Mouse (Mus musculus) kidney, embryonic 16.5 days (tissue): ENCODE data around the gene Yes1. TPM values are rescaled to one million over a fixed set of nuclear protein-coding genes. Genes with fewer than 3 reads are reported as not detected.
"Not testable (repeated sequence)": the region's sequence is repeated elsewhere in the genome, so short reads cannot be mapped to it uniquely, and the experiment has no call there.

Experiments used
- ATAC-seq: fragments of 200-750 bp; cut with Nextera tagmentation; 2 replicates; pipeline ENCODE4 v1.8.0; 2017; ENCODE audit warnings: moderate TSS enrichment; ENCODE audit not compliant: low FRiP score, low TSS enrichment
- H3K27ac ChIP-seq: fragments of 300-500 bp; sonication (generic); 2 replicates; pipeline ENCODE4 v1.5.1; 2014; ENCODE audit warnings: low read length
- H3K27me3 ChIP-seq: fragments of 300-500 bp; sonication (generic); 2 replicates; pipeline ENCODE4 v1.6.1; 2014; ENCODE audit warnings: low read length, control low read depth, mixed read lengths; ENCODE audit not compliant: insufficient read depth
- H3K36me3 ChIP-seq: fragments of 300-500 bp; sonication (generic); 2 replicates; pipeline ENCODE4 v1.6.1; 2014; ENCODE audit warnings: low read length, control low read depth, mixed read lengths; ENCODE audit not compliant: insufficient read depth
- H3K4me1 ChIP-seq: fragments of 300-500 bp; sonication (generic); 2 replicates; pipeline ENCODE4 v1.6.1; 2014; ENCODE audit warnings: low read length, control low read depth, mixed read lengths; ENCODE audit not compliant: insufficient read depth
- H3K4me2 ChIP-seq: fragments of 300-500 bp; sonication (generic); replicated peaks from 2 replicates; pipeline ENCODE4 v1.6.1; 2014; ENCODE audit warnings: low read depth, low read length
- H3K4me3 ChIP-seq: fragments of 300-500 bp; sonication (generic); 2 replicates; pipeline ENCODE4 v1.5.1; 2014; ENCODE audit warnings: mild to moderate bottlenecking, low read length
- H3K9ac ChIP-seq: fragments of 300-500 bp; sonication (generic); replicated peaks from 2 replicates; pipeline ENCODE4 v1.6.1; 2014; ENCODE audit warnings: low read length
- H3K9me3 ChIP-seq: fragments of 300-500 bp; sonication (generic); 2 replicates; pipeline ENCODE4 v1.6.1; 2016; ENCODE audit warnings: low read length, control low read depth
- WGBS: fragments of 180-500 bp; shearing (Covaris S2); extraction: QIAGEN DNeasy Blood & Tissue Kit; methylation state at CpG from one replicate; pipeline ENCODE4 v1.1.7; 2014; 5-methylcytosine and 5-hydroxymethylcytosine counted together
- polyA plus RNA-seq: library from polyadenylated mRNA; unstranded; fragments of >200 nt; fragmentation: Nextera tagmentation; extraction: Ambion mirVana; gene quantifications from 2 replicates; pipeline ENCODE4 v1.2.1, GENCODE M21; 2015

Yes1 gene
- polyA plus RNA-seq, 1 experiment from 2014 or later: 35.2 TPM

DNA sequence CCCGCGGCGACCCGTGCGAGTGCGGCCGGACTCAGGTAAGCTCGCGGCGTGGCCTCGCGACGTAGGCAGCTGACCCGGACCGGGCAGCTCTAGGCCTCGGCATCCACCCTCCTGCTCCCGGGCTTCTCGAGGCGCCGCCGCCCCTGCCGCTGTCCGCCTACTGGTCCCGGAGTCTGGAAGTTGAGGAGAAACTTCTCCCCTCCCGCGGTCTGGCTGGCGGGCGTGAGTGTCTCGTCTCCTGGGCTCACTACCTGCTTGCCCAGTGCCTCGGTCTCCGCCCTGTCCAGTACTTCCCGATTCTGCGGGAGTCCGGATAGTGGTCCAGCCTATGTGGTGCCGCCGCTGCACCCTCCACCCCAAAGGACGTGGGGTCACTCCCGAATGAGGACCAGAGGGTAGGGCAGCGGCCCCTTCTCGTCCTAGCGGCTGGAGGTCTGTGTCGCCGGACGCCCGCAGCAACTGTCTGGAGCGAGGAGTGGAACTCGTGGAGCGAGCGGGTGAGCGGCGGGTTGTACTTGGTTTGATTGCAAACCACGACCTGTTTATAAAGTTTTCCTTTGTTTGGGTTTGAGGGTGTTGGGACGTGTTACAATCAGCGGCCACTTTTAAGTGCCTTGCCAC, 480 bp downstream of the Yes1 start:
- peak overlapping the region; percentile 87 for H3K4me3 ChIP-seq
- H3K36me3 ChIP-seq: no peaks in the 10 kb centered on the region
- H3K4me2 ChIP-seq: peak overlapping the region; percentile 75
- peak; percentile 84 for ATAC-seq
- peak overlapping the region; percentile 96 for H3K27ac ChIP-seq
- 0% methylated on average over 53 of the region's 54 CpGs for WGBS
- peaks cover 13% of the 10 kb centered on the region for H3K4me1 ChIP-seq
- no peaks in the 10 kb centered on the region for H3K27me3 ChIP-seq
- H3K9me3 ChIP-seq: no peaks in the 10 kb centered on the region
- H3K9ac ChIP-seq: peak overlapping the region; percentile 97

DNA sequence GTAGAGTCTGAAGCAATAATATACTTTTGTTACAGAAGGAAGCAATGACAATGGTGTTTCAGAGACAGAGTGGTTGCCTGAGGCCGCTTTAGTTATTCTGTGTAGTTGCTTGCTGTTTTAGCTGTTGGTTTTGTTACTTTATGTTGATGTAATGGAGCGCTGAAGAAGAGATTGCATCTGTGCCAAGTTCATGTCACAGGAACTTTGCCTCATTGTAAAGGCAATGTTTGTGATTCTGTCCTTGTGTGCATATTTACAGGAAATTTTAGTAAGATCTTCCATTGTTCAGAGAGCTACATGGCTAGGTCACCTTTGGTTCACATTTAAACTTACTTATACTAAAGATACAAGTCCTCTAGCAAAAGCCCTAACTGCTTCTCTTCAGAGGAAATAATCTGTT, 3.3 kb downstream of the Yes1 start:
- no peak for ATAC-seq
- Histone ChIP-seq H3K27me3 (no peaks in the 10 kb centered on the region), H3K9me3 (no peaks in the 10 kb centered on the region), H3K36me3 (no peaks in the 10 kb centered on the region), H3K4me2 (no peak overlapping the region), H3K27ac (peak overlapping the region; percentile 55; the same call in 1 of the 2 replicates), H3K4me3 (no peak overlapping the region; the same call in 1 of the 2 replicates), H3K4me1 (no peaks in the 10 kb centered on the region), H3K9ac (no peak overlapping the region)
- 75% methylated on average over 2 of the region's 2 CpGs for WGBS

DNA sequence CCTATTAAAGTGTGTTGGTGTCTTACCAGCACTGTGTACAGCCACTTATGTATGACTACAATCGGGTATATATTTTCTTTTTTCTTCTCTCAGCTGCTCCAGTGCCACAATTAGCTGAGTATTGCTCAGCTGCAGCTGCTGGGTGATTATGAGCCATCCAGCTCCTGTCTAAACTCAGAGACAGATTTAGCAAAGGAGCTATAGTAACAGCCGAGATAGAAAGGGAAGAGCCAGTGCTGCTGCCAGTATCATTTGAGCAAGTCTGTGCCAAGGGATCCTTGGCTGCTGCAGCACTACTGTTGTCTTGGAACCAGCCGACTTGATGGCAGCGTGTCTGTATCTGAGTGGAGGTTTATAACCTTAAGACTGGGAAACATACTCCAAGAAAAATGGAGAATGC, 3.7 kb downstream of the Yes1 start:
- Histone ChIP-seq H3K27me3 (no peaks in the 10 kb centered on the region), H3K9me3 (no peaks in the 10 kb centered on the region), H3K27ac (peak overlapping the region; percentile 55; the same call in 1 of the 2 replicates), H3K4me3 (no peak overlapping the region; the same call in 1 of the 2 replicates), H3K4me2 (no peak overlapping the region; the same call in 1 of the 2 replicates), H3K4me1 (no peaks in the 10 kb centered on the region), H3K9ac (no peak overlapping the region), H3K36me3 (no peaks in the 10 kb centered on the region)
- WGBS: 74% methylated on average over 4 of the region's 4 CpGs
- no peak for ATAC-seq

DNA sequence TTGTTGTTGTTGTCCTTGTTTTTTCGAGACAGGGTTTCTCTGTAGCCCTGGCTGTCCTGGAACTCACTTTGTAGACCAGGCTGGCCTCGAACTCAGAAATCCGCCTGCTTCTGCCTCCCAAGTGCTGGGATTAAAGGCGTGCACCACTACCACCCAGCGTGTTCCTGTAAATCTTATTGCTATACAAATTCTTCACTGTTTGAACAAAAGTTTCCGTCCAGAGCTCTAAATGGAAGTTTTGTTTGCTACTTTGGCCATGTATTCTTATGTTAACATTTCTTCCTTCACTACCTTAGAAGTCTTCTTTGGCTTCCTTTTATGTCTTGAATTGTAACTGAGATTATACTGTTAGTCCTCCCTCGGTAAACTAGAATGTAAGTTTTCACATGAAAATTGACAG, 5.5 kb downstream of the Yes1 start:
- H3K4me2 ChIP-seq, H3K4me1 ChIP-seq, H3K36me3 ChIP-seq, H3K27ac ChIP-seq, H3K9me3 ChIP-seq, ATAC-seq, H3K9ac ChIP-seq, H3K4me3 ChIP-seq, H3K27me3 ChIP-seq: not testable (repeated sequence)
- WGBS: 92% methylated on average over 7 of the region's 7 CpGs

DNA sequence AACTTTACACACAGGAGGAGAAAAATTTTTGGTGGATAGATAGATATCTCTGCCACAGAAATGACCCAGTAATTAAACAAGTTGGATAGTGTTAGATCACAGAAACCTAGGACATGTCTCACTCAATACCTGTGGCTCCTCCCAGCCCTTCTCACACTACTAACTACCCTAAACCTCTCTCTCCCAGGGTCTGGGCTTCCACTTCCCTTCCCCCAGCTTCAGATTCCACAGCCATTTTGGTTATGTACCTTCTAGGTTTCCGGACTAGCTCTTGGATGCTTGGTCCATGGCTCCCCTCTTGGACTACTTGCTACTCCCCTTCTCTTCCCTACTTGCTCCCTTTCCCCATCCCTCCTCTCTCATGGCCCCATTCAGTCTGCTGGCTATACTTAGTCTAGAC, 6.9 kb downstream of the Yes1 start:
- Histone ChIP-seq H3K27ac (no peak overlapping the region), H3K36me3 (no peaks in the 10 kb centered on the region), H3K27me3 (no peaks in the 10 kb centered on the region), H3K9ac (no peak overlapping the region), H3K4me1 (no peaks in the 10 kb centered on the region), H3K9me3 (no peaks in the 10 kb centered on the region), H3K4me3 (no peak overlapping the region), H3K4me2 (no peak overlapping the region)
- ATAC-seq: no peak
- 91% methylated on average over 1 of the region's 1 CpGs for WGBS

DNA sequence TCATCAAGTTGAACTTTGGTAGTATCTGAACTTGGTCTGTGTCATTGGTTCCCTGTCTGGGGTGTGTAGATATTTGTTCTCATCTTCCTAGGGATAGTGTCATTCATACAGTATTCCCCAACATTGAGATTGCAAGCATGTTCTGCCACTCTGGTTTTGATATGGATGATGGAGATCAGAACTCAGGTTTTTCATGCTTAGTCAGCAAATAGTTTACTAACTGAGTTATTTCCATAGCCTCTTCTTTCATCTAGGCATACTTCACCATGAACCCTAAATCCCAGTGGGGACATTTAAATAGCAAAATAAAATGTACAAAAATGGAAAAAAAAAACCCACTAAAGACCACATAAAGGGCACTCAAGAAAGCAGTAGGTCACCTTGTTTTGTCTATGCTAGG, 12.7 kb downstream of the Yes1 start:
- H3K9ac ChIP-seq: no peak overlapping the region
- no peak for ATAC-seq
- no peak overlapping the region for H3K4me2 ChIP-seq
- H3K4me3 ChIP-seq: no peak overlapping the region
- no peak overlapping the region for H3K27ac ChIP-seq
- no peaks in the 10 kb centered on the region for H3K36me3 ChIP-seq
- no peaks in the 10 kb centered on the region for H3K4me1 ChIP-seq
- H3K9me3 ChIP-seq: no peaks in the 10 kb centered on the region
- no peaks in the 10 kb centered on the region for H3K27me3 ChIP-seq

DNA sequence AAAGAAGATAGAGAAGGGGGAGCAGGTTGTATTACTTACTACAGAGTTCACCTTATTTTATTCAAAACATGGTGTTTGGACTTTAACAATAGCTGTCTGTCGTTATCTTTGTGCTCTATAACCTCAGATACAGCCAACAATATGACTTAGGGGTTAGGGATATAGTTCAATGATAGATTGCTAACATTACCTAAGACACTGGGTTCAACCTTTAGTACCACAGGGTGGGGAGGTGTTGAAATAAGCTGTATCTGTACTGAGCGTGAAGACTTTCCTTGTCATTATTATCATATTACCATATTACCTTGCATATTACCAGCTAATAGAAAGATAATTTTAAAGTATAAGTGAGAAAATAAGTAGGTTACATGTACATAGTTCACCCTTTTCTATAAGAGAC, 13.8 kb downstream of the Yes1 start:
- Histone ChIP-seq H3K4me2 (no peak overlapping the region), H3K9me3 (no peaks in the 10 kb centered on the region), H3K27ac (no peak overlapping the region), H3K4me3 (no peak overlapping the region), H3K4me1 (no peaks in the 10 kb centered on the region), H3K27me3 (no peaks in the 10 kb centered on the region), H3K9ac (no peak overlapping the region), H3K36me3 (no peaks in the 10 kb centered on the region)
- no peak for ATAC-seq
- whole genome bisulfite sequencing: 95% methylated on average over 2 of the region's 2 CpGs

DNA sequence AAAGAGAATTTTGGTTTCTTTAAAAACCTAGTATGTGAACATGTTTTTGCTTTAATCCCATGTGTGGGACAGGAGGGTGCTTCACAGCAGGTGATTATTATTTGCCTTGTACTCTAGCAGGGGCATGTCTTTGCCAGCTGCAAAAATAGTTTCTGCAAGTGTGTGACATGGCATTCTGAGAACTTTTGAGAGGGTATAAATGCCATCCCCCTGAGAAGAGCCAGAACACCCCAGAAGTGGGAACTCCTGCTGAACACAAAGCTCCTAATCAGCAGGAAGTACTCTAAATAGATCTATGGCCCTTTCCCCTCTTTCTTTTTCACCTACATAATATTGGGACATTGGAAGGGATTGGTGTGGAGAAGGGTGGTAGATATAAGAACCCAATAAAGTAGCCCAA, 22.2 kb downstream of the Yes1 start:
- no peak overlapping the region for H3K9ac ChIP-seq
- no peaks in the 10 kb centered on the region for H3K9me3 ChIP-seq
- no peak overlapping the region for H3K27ac ChIP-seq
- H3K4me3 ChIP-seq: no peak overlapping the region
- H3K36me3 ChIP-seq: no peaks in the 10 kb centered on the region
- no peak overlapping the region for H3K4me2 ChIP-seq
- no peaks in the 10 kb centered on the region for H3K27me3 ChIP-seq
- ATAC-seq: no peak
- H3K4me1 ChIP-seq: no peaks in the 10 kb centered on the region

DNA sequence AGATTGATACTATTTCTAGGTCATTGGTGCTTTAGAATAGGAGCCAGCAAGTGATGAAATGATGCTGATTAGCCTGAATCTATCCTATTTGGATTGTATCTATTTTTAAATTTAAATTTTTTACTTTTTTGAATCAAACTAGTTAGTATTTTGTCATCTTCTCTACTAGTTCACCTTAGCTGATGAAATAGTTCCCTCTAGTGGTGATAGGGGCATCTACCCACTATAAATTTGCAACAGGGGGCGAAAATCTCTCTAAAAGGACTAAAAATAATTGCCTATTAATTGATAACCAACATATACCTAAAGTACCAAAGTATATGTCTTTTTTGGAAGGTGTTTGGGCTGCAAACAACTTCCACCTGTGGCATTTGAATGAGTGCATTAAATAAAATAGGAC, 46.4 kb downstream of the Yes1 start:
- H3K9ac ChIP-seq: no peak overlapping the region
- no peak overlapping the region for H3K4me2 ChIP-seq
- ATAC-seq: no peak
- H3K27me3 ChIP-seq: no peaks in the 10 kb centered on the region
- peaks cover 11% of the 10 kb centered on the region for H3K36me3 ChIP-seq
- no peak overlapping the region for H3K27ac ChIP-seq
- H3K4me1 ChIP-seq: no peaks in the 10 kb centered on the region
- no peak overlapping the region for H3K4me3 ChIP-seq
- H3K9me3 ChIP-seq: no peaks in the 10 kb centered on the region
- WGBS: 46% methylated on average over 1 of the region's 1 CpGs

DNA sequence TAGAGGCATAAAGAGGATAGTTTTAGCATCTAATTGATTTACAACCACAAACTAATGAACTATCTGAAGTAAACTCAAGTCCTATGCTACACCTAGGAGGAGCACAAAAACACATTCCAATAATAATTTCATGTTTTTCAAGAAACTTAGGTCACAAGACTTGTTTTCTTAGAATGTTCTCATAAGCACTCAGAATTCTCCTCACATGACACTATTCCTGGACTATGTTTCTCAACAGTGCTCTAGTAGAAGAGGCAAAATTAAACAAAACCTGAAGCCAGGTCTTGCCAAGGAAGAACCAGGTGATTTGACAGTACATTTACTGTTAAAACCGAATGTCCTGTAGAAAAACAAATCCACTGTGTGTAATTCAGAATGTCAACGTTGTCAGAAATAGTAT, 71.5 kb downstream of the Yes1 start:
- H3K9me3 ChIP-seq: no peaks in the 10 kb centered on the region
- no peaks in the 10 kb centered on the region for H3K27me3 ChIP-seq
- no peak overlapping the region for H3K9ac ChIP-seq
- no peak overlapping the region for H3K4me3 ChIP-seq
- H3K4me1 ChIP-seq: no peaks in the 10 kb centered on the region
- H3K27ac ChIP-seq: no peak overlapping the region
- ATAC-seq: no peak
- H3K36me3 ChIP-seq: peaks cover 11% of the 10 kb centered on the region
- 61% methylated on average over 2 of the region's 2 CpGs for WGBS
- no peak overlapping the region for H3K4me2 ChIP-seq
